Mouse (Mus musculus): ENCODE results near the gene Ndufaf4.

DNA sequence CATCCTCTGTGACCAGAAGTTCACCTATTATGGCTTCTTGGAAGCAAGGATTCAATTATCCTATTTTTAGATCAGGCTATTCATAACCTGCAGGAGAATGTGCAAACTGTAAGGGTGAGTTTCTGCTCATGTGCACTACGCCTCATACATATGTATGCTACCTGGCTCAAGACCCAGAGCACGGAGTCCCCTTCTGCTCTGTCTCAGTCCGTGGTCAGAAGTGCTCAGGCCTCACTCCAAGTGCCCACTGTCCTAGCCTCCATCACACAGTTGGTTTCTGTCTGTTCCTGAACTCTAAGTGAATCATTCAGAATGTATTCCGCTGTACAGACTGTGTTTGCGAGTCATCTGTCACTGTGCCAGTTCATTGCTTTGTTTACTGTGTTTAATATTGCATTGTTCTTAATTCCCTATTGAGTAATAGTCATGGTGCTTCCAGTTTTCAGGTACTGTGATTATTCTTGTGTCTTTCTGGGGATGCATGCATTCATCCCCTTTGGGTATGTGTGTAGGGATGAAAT lies 30.4 kb downstream of the Ndufaf4 start:
- TF ChIP-seq CTCF (IDR thresholded peaks at IDR 0.05; ENCODE audit: low read depth) (no peak), EP300 (optimal IDR thresholded peaks at IDR 0.05) (no peak)

All from stomach, postnatal 0 days (tissue).